Mouse (Mus musculus) limb, embryonic 11.5 days (tissue): ENCODE results near the gene Gm16223. TPM values are rescaled to one million over a fixed set of nuclear protein-coding genes. Genes with fewer than 3 reads are reported as not detected.

ENCODE experiments used
- ATAC-seq: fragments of 200-750 bp; cut with Nextera tagmentation; 2 replicates; pipeline ENCODE4 v1.8.0; 2017; ENCODE audit warnings: low read depth; ENCODE audit not compliant: insufficient number of reproducible peaks, low FRiP score, low TSS enrichment
- DNase-seq: peaks from one replicate; pipeline ENCODE4 v3.0.0-alpha.2; 2015; ENCODE audit warnings: low spot score
- H3K27ac ChIP-seq: fragments of 300-500 bp; sonication (generic); replicated peaks from 2 replicates; pipeline ENCODE4 v1.5.1; 2014; ENCODE audit warnings: low read depth, mild to moderate bottlenecking, low read length
- H3K27me3 ChIP-seq: fragments of 300-500 bp; sonication (generic); 2 replicates; pipeline ENCODE4 v1.6.1; 2014; ENCODE audit warnings: mild to moderate bottlenecking, low read length, mixed read lengths; ENCODE audit not compliant: control insufficient read depth, insufficient read depth
- H3K36me3 ChIP-seq: fragments of 300-500 bp; sonication (generic); 2 replicates; pipeline ENCODE4 v1.6.1; 2014; ENCODE audit warnings: mild to moderate bottlenecking, low read length, moderate library complexity, mixed read lengths; ENCODE audit not compliant: control insufficient read depth, insufficient read depth
- H3K4me1 ChIP-seq: fragments of 300-500 bp; sonication (generic); 2 replicates; pipeline ENCODE4 v1.6.1; 2014; ENCODE audit warnings: low read length, mixed read lengths; ENCODE audit not compliant: control insufficient read depth, insufficient read depth
- H3K4me2 ChIP-seq: fragments of 300-500 bp; sonication (generic); 2 replicates; pipeline ENCODE4 v1.6.1; 2014; ENCODE audit warnings: low read depth, mild to moderate bottlenecking, moderate library complexity; ENCODE audit not compliant: severe bottlenecking
- H3K4me3 ChIP-seq: fragments of 300-500 bp; sonication (generic); 2 replicates; pipeline ENCODE4 v1.5.1; 2014; ENCODE audit warnings: low read depth, low read length
- H3K9ac ChIP-seq: fragments of 300-500 bp; sonication (generic); 2 replicates; pipeline ENCODE4 v1.6.1; 2014; ENCODE audit warnings: mild to moderate bottlenecking, low read length
- H3K9me3 ChIP-seq: fragments of 300-500 bp; sonication (generic); 2 replicates; pipeline ENCODE4 v1.6.1; 2016; ENCODE audit warnings: low read length; ENCODE audit not compliant: control insufficient read depth
- whole genome bisulfite sequencing: fragments of 180-500 bp; shearing (Covaris S2); extraction: QIAGEN DNeasy Blood & Tissue Kit; methylation state at CpG from one replicate; pipeline ENCODE4 v1.1.7; 2014; 5-methylcytosine and 5-hydroxymethylcytosine counted together
- polyA plus RNA-seq: library from polyadenylated mRNA; unstranded; fragments of >200 nt; fragmentation: Nextera tagmentation; extraction: Ambion mirVana; gene quantifications from 2 replicates; pipeline ENCODE4 v1.2.1, GENCODE M21; 2014

The Gm16223 gene
- polyA plus RNA-seq = not detected in 2 replicates

DNA sequence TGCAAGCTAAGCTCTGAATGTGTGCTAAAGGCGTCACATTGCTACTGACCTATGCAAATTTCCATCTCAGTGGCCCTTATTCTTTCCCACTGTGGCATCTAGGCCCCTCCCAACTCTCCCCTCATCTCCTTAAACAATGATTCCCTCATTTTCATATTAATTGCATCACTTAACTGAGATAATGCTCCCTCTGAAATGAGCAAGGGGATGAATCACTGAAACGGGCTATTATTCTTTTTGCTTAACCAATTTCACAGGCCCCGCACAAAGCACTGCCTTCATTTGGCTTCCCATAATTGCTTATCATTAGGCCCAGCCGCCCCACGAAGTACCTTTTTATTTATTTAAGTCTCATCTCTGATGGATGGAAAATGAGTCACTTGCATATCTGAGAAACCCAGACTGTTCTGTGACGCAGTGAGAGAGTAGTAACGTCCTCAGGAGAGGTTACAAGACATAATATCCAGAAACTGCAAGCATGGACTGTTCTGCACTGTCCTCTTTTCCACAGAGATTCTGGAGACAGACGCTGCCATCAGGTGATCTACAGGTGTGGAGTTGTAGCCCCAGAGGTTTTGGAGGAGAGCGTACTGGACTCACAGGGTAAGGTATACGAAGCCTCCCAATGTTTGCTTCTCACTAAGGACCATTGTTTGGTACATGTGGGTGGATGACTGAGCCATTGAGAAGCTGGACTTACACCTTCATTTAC, at the start of gene Gm16223:
Gm16223 (plus strand) TSS at position 485 of the 712 bp plus-strand sequence.
- no peak within 1 kb of the TSS for H3K4me3 ChIP-seq
- no peaks in the 10 kb centered on the region for H3K9me3 ChIP-seq
- no peaks in the 10 kb centered on the region for H3K36me3 ChIP-seq
- H3K9ac ChIP-seq = no peak within 1 kb of the TSS
- ATAC-seq = no peak
- 89% methylated on average over 10 of the region's 10 CpGs for WGBS
- DNase-seq = no peak
- H3K4me2 ChIP-seq = no peak within 1 kb of the TSS
- H3K27me3 ChIP-seq = no peaks in the 10 kb centered on the region
- no peaks in the 10 kb centered on the region for H3K4me1 ChIP-seq
- H3K27ac ChIP-seq = no peak within 1 kb of the TSS

DNA sequence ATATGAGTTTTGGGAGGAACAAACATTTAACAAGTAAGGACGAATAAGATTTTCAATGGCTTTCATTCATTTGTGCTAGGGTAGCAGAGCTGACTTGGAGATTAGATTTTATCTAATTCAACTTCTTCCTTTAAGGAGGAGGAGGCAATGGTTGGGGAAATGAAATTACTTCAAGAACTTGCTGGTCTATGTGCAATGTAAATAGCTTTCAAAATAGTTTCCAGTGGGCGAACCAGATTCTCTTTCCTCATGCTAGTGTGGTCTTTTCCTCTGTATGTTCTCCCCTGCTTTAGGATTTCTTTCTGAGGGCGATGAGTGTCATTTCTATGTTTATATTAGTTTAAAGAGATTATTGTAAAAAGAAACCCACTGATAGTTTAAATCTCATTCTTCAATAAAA, 45.7 kb upstream of the Gm16223 start:
- 80% methylated on average over 3 of the region's 3 CpGs for WGBS
- H3K9ac ChIP-seq = no peak overlapping the region
- no peaks in the 10 kb centered on the region for H3K36me3 ChIP-seq
- H3K27me3 ChIP-seq = no peaks in the 10 kb centered on the region
- H3K4me2 ChIP-seq = no peak overlapping the region
- DNase-seq (no peak), ATAC-seq (no peak)
- H3K27ac ChIP-seq = no peak overlapping the region
- no peaks in the 10 kb centered on the region for H3K4me1 ChIP-seq
- H3K9me3 ChIP-seq = no peaks in the 10 kb centered on the region
- H3K4me3 ChIP-seq = no peak overlapping the region

DNA sequence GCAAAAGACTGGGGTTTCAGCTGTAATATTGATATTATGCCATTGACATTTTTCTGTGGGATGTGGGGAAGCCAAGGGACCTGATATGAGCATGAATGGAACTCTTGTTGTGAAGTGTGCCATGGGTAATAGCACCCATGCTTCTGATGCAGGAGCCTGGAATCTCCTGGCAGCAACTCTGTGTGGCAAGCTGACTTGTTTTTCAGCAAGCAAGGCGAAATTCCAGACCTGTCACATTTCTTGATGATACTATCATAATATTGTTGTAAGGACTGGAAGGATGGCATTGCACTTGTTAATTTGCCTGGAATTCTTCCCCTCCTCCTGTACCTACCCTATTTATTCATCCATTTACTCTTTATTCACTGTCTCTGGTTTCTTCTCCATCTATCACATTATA, 44.2 kb upstream of the Gm16223 start:
- no peaks in the 10 kb centered on the region for H3K9me3 ChIP-seq
- no peak overlapping the region for H3K4me2 ChIP-seq
- WGBS = 73% methylated on average over 1 of the region's 1 CpGs
- ATAC-seq = no peak
- H3K4me1 ChIP-seq = no peaks in the 10 kb centered on the region
- no peak overlapping the region for H3K4me3 ChIP-seq
- no peak overlapping the region for H3K9ac ChIP-seq
- no peaks in the 10 kb centered on the region for H3K27me3 ChIP-seq
- no peak for DNase-seq
- H3K36me3 ChIP-seq = no peaks in the 10 kb centered on the region
- no peak overlapping the region for H3K27ac ChIP-seq

DNA sequence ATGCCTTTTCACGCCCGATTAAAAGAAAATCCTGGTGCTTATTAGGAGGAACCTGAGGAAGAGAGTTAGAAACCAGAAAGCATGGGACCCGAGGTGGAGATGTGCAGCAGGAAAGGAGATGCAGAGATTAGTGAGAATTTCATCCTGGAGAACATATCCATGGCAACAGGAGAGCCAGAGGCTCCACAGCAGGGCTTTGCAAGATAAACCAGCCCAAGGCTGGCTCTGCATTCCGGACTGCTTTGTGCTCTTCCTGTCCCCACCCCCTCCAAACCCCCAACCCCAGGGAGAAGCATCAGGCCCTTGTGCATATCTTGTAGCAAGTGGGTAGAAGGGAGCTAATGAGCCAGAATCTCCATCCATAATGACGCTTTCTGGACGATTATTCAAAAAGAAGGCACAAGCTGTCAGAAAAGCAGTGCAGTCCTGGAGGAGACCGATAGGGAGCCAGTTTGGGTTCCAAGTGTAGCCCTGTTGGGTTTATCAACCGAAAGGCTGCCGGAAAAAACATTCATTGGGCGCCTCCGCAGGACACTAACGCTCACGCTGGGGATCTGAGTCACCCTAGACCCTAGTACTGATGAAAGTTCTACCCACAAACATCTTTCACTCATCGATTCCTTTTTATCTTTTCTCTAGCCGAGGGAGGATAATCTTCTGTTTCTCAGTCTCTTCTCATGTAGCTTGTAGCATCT, 31.2 kb upstream of the Gm16223 start:
- Histone ChIP-seq H3K4me2 (no peak overlapping the region), H3K27me3 (no peaks in the 10 kb centered on the region), H3K4me1 (no peaks in the 10 kb centered on the region), H3K9ac (no peak overlapping the region), H3K36me3 (no peaks in the 10 kb centered on the region), H3K27ac (no peak overlapping the region), H3K4me3 (no peak overlapping the region), H3K9me3 (no peaks in the 10 kb centered on the region)
- DNase-seq (no peak), ATAC-seq (no peak)
- 67% methylated on average over 15 of the region's 15 CpGs for WGBS

DNA sequence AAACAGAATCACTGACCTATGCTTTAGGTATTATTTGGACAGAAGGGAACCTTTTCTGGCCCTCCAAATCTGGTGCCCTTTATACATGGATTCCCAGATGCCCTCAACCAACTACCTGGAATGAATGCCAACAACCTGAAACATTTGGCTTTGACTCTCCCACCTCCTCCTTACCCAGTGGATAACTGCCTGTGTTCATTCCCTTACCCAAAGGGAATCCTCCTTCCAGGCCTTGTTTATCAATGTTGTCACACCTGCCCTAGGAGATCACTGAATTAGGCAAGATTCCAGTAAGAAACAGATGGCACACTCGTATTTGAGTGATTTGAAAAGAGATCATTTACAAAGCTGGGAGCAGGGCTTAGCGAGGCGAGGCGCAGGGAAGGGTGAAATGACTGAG, 13.1 kb upstream of the Gm16223 start:
- H3K4me2 ChIP-seq = no peak overlapping the region
- 68% methylated on average over 4 of the region's 4 CpGs for WGBS
- H3K27me3 ChIP-seq = no peaks in the 10 kb centered on the region
- DNase-seq = no peak
- no peaks in the 10 kb centered on the region for H3K9me3 ChIP-seq
- ATAC-seq = no peak
- H3K9ac ChIP-seq = no peak overlapping the region
- H3K27ac ChIP-seq = no peak overlapping the region
- no peaks in the 10 kb centered on the region for H3K36me3 ChIP-seq
- no peak overlapping the region for H3K4me3 ChIP-seq
- H3K4me1 ChIP-seq = no peaks in the 10 kb centered on the region

DNA sequence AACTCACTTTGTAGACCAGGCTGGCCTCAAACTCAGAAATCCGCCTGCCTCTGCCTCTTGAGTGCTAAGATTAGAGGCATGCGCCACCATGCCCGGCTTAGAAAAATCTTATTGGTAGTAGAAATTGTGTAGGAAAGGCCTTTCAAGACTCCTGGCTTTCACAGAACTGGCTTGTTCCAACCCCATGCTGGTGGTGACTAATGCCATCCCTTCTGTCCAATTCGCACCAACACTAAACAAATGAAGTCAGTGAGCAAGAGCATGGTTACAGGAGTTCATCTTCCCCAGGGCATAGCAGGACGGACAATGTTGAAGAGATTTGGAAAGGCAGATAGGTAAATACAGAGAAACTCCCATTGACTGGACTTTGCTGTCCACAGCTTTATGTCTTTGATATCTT, 12.6 kb upstream of the Gm16223 start:
- H3K4me2 ChIP-seq = no peak overlapping the region
- no peaks in the 10 kb centered on the region for H3K4me1 ChIP-seq
- no peak overlapping the region for H3K4me3 ChIP-seq
- 86% methylated on average over 5 of the region's 5 CpGs for WGBS
- H3K36me3 ChIP-seq = no peaks in the 10 kb centered on the region
- no peak overlapping the region for H3K27ac ChIP-seq
- H3K9ac ChIP-seq = no peak overlapping the region
- H3K9me3 ChIP-seq = no peaks in the 10 kb centered on the region
- ATAC-seq (no peak), DNase-seq (no peak)
- no peaks in the 10 kb centered on the region for H3K27me3 ChIP-seq

DNA sequence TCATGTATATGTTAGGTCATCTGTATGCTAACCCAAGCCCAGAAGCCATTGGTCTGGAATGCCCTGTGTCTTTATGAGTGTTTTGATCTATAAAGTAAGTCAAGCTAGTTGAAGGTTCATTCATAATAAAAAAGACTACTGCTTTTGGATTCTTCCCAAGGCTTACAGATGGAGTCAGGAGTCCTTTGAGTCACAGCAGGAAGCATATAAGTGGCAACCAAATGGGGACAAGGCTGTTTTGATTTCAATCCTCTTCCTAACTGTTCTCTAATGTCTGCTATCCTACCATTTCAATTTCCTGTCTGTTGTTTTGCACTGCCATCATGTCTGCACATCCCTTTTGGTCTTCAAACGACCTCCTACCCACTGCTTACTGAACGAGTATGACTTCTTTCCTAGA, 2.7 kb upstream of the Gm16223 start:
- ATAC-seq = no peak
- Histone ChIP-seq H3K27me3 (no peaks in the 10 kb centered on the region), H3K27ac (no peak overlapping the region), H3K4me3 (no peak overlapping the region), H3K4me2 (no peak overlapping the region), H3K9ac (no peak overlapping the region), H3K4me1 (no peaks in the 10 kb centered on the region), H3K9me3 (no peaks in the 10 kb centered on the region), H3K36me3 (no peaks in the 10 kb centered on the region)
- no peak for DNase-seq
- WGBS = 71% methylated on average over 2 of the region's 2 CpGs

DNA sequence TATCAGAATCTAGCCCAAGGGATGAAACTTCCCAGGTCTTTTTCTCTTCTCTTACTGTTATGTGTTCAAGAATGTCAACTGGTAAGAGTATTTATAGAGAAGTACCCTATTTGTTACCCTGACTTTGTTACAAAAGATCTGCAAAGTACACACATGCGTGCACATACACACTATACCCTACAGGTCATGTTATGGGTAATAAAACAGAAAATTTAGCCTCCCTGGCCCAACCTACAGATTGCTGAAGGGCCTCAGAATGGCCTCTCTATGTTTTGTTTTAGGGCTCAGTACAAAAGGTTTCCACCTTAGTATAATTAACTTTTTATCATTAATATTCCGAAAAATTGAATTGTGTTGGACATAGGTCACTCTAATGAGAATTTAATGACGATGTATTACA, 685 bp upstream of the Gm16223 start:
- 83% methylated on average over 3 of the region's 3 CpGs for WGBS
- Histone ChIP-seq H3K9me3 (no peaks in the 10 kb centered on the region), H3K27me3 (no peaks in the 10 kb centered on the region), H3K36me3 (no peaks in the 10 kb centered on the region), H3K4me1 (no peaks in the 10 kb centered on the region), H3K27ac (no peak overlapping the region), H3K9ac (no peak overlapping the region), H3K4me3 (no peak overlapping the region), H3K4me2 (no peak overlapping the region)
- ATAC-seq (no peak), DNase-seq (no peak)
